Mouse (Mus musculus): ENCODE results near the gene Slc22a4. TPM values are rescaled to one million over a fixed set of nuclear protein-coding genes. Genes with fewer than 3 reads are reported as not detected.

Slc22a4 gene
- total and polyA plus RNA-seq, 3 experiments, result 3.5 to 5.8 TPM; not detected in 1

- TF ChIP-seq USF2 (IDR thresholded peaks at IDR 0.05; ENCODE audit: borderline replicate concordance in 1 of 2, insufficient read depth in 1 of 2, low read depth in 1 of 2, low read length in 2 of 2) (no peak), MAFK (IDR thresholded peaks at IDR 0.05; ENCODE audit: borderline replicate concordance, low read depth, low read length) (no peak), UBTF (IDR thresholded peaks at IDR 0.05; ENCODE audit: borderline replicate concordance, insufficient read depth, low read depth, low read length) (no peak), E2F4 (IDR thresholded peaks at IDR 0.05; ENCODE audit: borderline replicate concordance, low read depth, low read length) (no peak), SMC3 (IDR thresholded peaks at IDR 0.05; ENCODE audit: low read depth, low read length) (peak; percentile 99), MYB (IDR thresholded peaks at IDR 0.05; ENCODE audit: low read depth, low read length) (no peak), MAZ (IDR thresholded peaks at IDR 0.05; ENCODE audit: low read depth, low read length) (no peak), MXI1 (IDR thresholded peaks at IDR 0.05; ENCODE audit: low read depth, low read length) (no peak), POLR2A (IDR thresholded peaks at IDR 0.05; ENCODE audit: control insufficient read depth in 1 of 2, insufficient read depth in 1 of 2, low read depth in 1 of 2, low read length in 2 of 2, poor library complexity in 1 of 2) (no peak), TBP (IDR thresholded peaks at IDR 0.05; ENCODE audit: low read depth, low read length) (no peak), CHD1 (IDR thresholded peaks at IDR 0.05; ENCODE audit: low read depth, low read length) (no peak), POLR2AphosphoS5 (IDR thresholded peaks at IDR 0.05; ENCODE audit: borderline replicate concordance, low read depth, low read length) (no peak), GABPA (IDR thresholded peaks at IDR 0.05; ENCODE audit: low read depth, low read length) (no peak), HCFC1 (IDR thresholded peaks at IDR 0.05; ENCODE audit: low read depth, low read length) (no peak), CTCF (IDR thresholded peaks at IDR 0.05 in 2 of 3, conservative IDR thresholded peaks at IDR 0.05 in 1 of 3; ENCODE audit: control insufficient read depth in 1 of 3, insufficient read depth in 1 of 3, low read depth in 2 of 3, low read length in 3 of 3, poor library complexity in 1 of 3, severe bottlenecking in 1 of 3) (peak; percentile 31 to 97 (median 52); a peak in 5 of 6 replicates), ELF1 (IDR thresholded peaks at IDR 0.05; ENCODE audit: low read depth, low read length) (peak; percentile 15; the same call in 1 of the 2 replicates), ETS1 (IDR thresholded peaks at IDR 0.05; ENCODE audit: low read depth, low read length) (no peak), EP300 (IDR thresholded peaks at IDR 0.05; ENCODE audit: low read depth in 1 of 2, low read length in 2 of 2) (no peak), MYC (IDR thresholded peaks at IDR 0.05; ENCODE audit: low read depth, low read length) (no peak), ZMIZ1 (IDR thresholded peaks at IDR 0.05; ENCODE audit: low read depth, low read length) (no peak), JUND (IDR thresholded peaks at IDR 0.05; ENCODE audit: low read depth, low read length) (no peak)
These were observed 26.4 kb upstream of the Slc22a4 start (continued) for GRCm38 (mm10) chr11:54054257-54054656.

DNA sequence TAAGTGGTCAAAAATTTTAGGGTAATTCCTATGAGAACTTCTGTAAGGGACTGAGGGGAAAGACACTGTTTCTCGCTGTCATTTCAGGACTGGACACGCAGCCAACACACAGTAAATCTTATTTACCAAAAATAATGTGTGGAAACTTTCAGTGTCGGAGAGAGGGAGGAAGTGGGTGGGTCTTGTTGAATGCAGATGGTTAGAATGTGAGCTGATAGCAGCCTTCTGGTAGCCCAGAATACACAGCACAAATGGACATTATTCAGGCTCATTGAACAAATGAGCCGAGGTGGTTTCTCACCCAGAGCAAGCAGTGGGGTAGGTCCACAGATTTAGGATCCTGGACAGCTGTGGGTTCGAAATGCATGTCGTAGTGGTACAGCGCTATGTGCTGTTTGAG is 25.2 kb upstream of the Slc22a4 start:
- Histone ChIP-seq H3K4me3 (ENCODE audit: control insufficient read depth in 1 of 2, insufficient read depth in 1 of 2, low read depth in 2 of 2, low read length in 2 of 2) (no peak overlapping the region), H3K27me3 (ENCODE audit: control insufficient read depth in 1 of 2, insufficient read depth in 2 of 2, low read length in 2 of 2) (no peaks in the 10 kb centered on the region), H3K36me3 (ENCODE audit: control insufficient read depth in 1 of 2, insufficient read depth in 2 of 2, low read length in 2 of 2) (no peaks in the 10 kb centered on the region; a peak in 2 of 4 replicates), H3K4me1 (ENCODE audit: control insufficient read depth in 1 of 2, insufficient read depth in 2 of 2, low read length in 2 of 2) (no peaks in the 10 kb centered on the region; a peak in 1 of 4 replicates), H3K79me2 (ENCODE audit: control insufficient read depth, insufficient read depth, low read length, poor library complexity) (no peaks in the 10 kb centered on the region), H3K9me3 (replicated peaks; ENCODE audit: insufficient read depth, low read length) (no peaks in the 10 kb centered on the region), H3K9ac (ENCODE audit: control insufficient read depth, low read depth, low read length, poor library complexity, severe bottlenecking) (no peak overlapping the region), H3K27ac (ENCODE audit: control insufficient read depth, low read depth, low read length) (no peak overlapping the region)
- TF ChIP-seq E2F4 (IDR thresholded peaks at IDR 0.05; ENCODE audit: borderline replicate concordance, low read depth, low read length) (no peak), EP300 (IDR thresholded peaks at IDR 0.05; ENCODE audit: low read depth in 1 of 2, low read length in 2 of 2) (peak in 1 of 2 experiments; percentile 43; a peak in 1 of 4 replicates), CHD2 (IDR thresholded peaks at IDR 0.05; ENCODE audit: low read length) (no peak), TAL1 (IDR thresholded peaks at IDR 0.05; ENCODE audit: low read length) (peak; percentile 27; the same call in 1 of the 2 replicates), SMC3 (IDR thresholded peaks at IDR 0.05; ENCODE audit: low read depth, low read length) (peak; percentile 29; the same call in 1 of the 2 replicates), CTCF (IDR thresholded peaks at IDR 0.05 in 2 of 3, conservative IDR thresholded peaks at IDR 0.05 in 1 of 3; ENCODE audit: control insufficient read depth in 1 of 3, insufficient read depth in 1 of 3, low read depth in 2 of 3, low read length in 3 of 3, poor library complexity in 1 of 3, severe bottlenecking in 1 of 3) (no peak)
- peak; percentile 65 for DNase-seq (ENCODE audit: low read depth, low spot score)
